Mouse (Mus musculus) heart, embryonic 14.5 days (tissue): ENCODE results near the gene Gpr135. TPM values are rescaled to one million over a fixed set of nuclear protein-coding genes. Genes with fewer than 3 reads are reported as not detected.

Experiments used
- ATAC-seq: fragments of 200-750 bp; cut with Nextera tagmentation; 2 replicates; pipeline ENCODE4 v1.8.0; 2017; ENCODE audit warnings: low read depth, moderate TSS enrichment; ENCODE audit not compliant: insufficient number of reproducible peaks, insufficient read depth, low FRiP score
- H3K27ac ChIP-seq, 2 experiments: fragments of 200-500 bp in 1 of 2; fragments of 300-500 bp in 1 of 2; sonication (generic) in 1 of 2; replicated peaks in 1 of 2; 2 replicates each; pipeline ENCODE4 v1.5.1; 2012 to 2014; ENCODE audit warnings: low read depth in 2 of 2, low read length in 2 of 2, control low read depth in 1 of 2, mild to moderate bottlenecking in 1 of 2, mixed read lengths in 1 of 2; ENCODE audit not compliant: control insufficient read depth in 1 of 2, insufficient read depth in 1 of 2
- H3K27me3 ChIP-seq: fragments of 300-500 bp; sonication (generic); 2 replicates; pipeline ENCODE4 v1.6.1; 2014; ENCODE audit warnings: mild to moderate bottlenecking, low read length, control low read depth; ENCODE audit not compliant: control insufficient read depth, insufficient read depth
- H3K36me3 ChIP-seq: fragments of 300-500 bp; sonication (generic); 2 replicates; pipeline ENCODE4 v1.6.1; 2014; ENCODE audit warnings: mild to moderate bottlenecking, control low read depth, low read length, mixed read lengths; ENCODE audit not compliant: control insufficient read depth, insufficient read depth
- H3K4me1 ChIP-seq, 2 experiments: fragments of 200-500 bp in 1 of 2; fragments of 300-500 bp in 1 of 2; sonication (generic) in 1 of 2; 2 replicates each; pipeline ENCODE4 v1.6.1; 2012 to 2014; ENCODE audit warnings: low read length in 2 of 2, control low read depth in 1 of 2, mixed read lengths in 1 of 2; ENCODE audit not compliant: control insufficient read depth in 2 of 2, insufficient read depth in 2 of 2
- H3K4me2 ChIP-seq: fragments of 300-500 bp; sonication (generic); 2 replicates; pipeline ENCODE4 v1.6.1; 2014; ENCODE audit warnings: mild to moderate bottlenecking, low read length
- H3K4me3 ChIP-seq, 2 experiments: fragments of 200-500 bp in 1 of 2; fragments of 300-500 bp in 1 of 2; sonication (generic) in 1 of 2; 2 replicates each; pipeline ENCODE4 v1.5.1; 2012 to 2014; ENCODE audit warnings: low read length in 2 of 2, mild to moderate bottlenecking in 2 of 2, control low read depth in 1 of 2, low read depth in 1 of 2, moderate library complexity in 1 of 2; ENCODE audit not compliant: control insufficient read depth in 1 of 2, insufficient read depth in 1 of 2
- H3K9ac ChIP-seq: fragments of 300-500 bp; sonication (generic); 2 replicates; pipeline ENCODE4 v1.6.1; 2014; ENCODE audit warnings: mild to moderate bottlenecking, low read length
- H3K9me3 ChIP-seq: fragments of 300-500 bp; sonication (generic); 2 replicates; pipeline ENCODE4 v1.6.1; 2016; ENCODE audit warnings: low read length, control low read depth; ENCODE audit not compliant: control insufficient read depth
- WGBS: fragments of 180-500 bp; shearing (Covaris S2); extraction: QIAGEN DNeasy Blood & Tissue Kit; methylation state at CpG from one replicate; pipeline ENCODE4 v1.1.7; 2014; 5-methylcytosine and 5-hydroxymethylcytosine counted together
- polyA plus RNA-seq: library from polyadenylated mRNA; unstranded; fragments of >200 nt; fragmentation: Nextera tagmentation; extraction: Ambion mirVana; gene quantifications from 2 replicates; pipeline ENCODE4 v1.2.1, GENCODE M21; 2014

Gene Gpr135
- polyA plus RNA-seq, 1 experiment from 2014 or later: 0.82 TPM

GRCm38 (mm10) chr12:72036097-72036661, 34.7 kb downstream of the Gpr135 start:
- Histone ChIP-seq H3K27ac (peak overlapping the region; percentile 72 to 87), H3K9me3 (peaks cover 4% of the 10 kb centered on the region; the same call in 1 of the 2 replicates), H3K4me2 (no peak overlapping the region), H3K36me3 (no peaks in the 10 kb centered on the region), H3K9ac (no peak overlapping the region), H3K27me3 (no peaks in the 10 kb centered on the region), H3K4me3 (no peak overlapping the region), H3K4me1 (peaks cover 13 to 28% of the 10 kb centered on the region in 2 experiments)
- ATAC-seq: peak; percentile 26; the same call in 1 of the 2 replicates
- 14% methylated on average over 9 of the region's 9 CpGs for WGBS

GRCm38 (mm10) chr12:72031794-72032193, 39.1 kb downstream of the Gpr135 start:
- no peaks in the 10 kb centered on the region for H3K36me3 ChIP-seq
- WGBS: 75% methylated on average over 6 of the region's 6 CpGs
- 0 out of 4 replicates have a peak overlapping the region, but pooled peaks of 1 of the 2 experiments have one; percentile 16 for H3K27ac ChIP-seq
- H3K4me2 ChIP-seq: no peak overlapping the region
- no peak overlapping the region for H3K4me3 ChIP-seq
- H3K9me3 ChIP-seq: no peaks in the 10 kb centered on the region
- no peak overlapping the region for H3K9ac ChIP-seq
- no peaks in the 10 kb centered on the region for H3K27me3 ChIP-seq
- no peak for ATAC-seq
- H3K4me1 ChIP-seq: peaks cover 6 to 11% of the 10 kb centered on the region in 2 experiments

DNA sequence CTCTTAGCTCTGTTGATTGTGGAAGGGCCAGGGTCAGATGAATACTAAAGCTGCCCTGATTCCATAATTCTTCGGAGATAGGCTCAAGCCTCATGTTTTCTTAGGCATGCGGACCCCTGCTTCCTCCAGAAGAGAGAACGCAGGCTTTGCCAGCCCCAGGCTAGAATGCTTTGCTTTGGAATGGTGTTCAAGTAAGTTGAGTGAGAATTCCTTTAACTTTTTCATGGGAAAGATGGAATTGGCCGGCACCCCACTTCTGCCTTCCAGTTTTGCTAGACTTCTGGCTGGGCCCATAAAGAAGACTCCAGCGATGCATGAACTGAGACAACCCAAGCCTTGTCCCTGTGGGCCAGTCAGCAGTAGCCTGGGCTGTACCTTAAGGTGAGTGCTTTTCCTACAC, 39.8 kb downstream of the Gpr135 start:
- H3K27ac ChIP-seq: no peak overlapping the region
- no peaks in the 10 kb centered on the region for H3K36me3 ChIP-seq
- H3K9me3 ChIP-seq: no peaks in the 10 kb centered on the region
- WGBS: 75% methylated on average over 5 of the region's 5 CpGs
- ATAC-seq: no peak
- H3K4me1 ChIP-seq: peaks cover 2 to 5% of the 10 kb centered on the region in 2 experiments
- H3K4me3 ChIP-seq: no peak overlapping the region
- no peaks in the 10 kb centered on the region for H3K27me3 ChIP-seq
- no peak overlapping the region for H3K4me2 ChIP-seq
- H3K9ac ChIP-seq: no peak overlapping the region

DNA sequence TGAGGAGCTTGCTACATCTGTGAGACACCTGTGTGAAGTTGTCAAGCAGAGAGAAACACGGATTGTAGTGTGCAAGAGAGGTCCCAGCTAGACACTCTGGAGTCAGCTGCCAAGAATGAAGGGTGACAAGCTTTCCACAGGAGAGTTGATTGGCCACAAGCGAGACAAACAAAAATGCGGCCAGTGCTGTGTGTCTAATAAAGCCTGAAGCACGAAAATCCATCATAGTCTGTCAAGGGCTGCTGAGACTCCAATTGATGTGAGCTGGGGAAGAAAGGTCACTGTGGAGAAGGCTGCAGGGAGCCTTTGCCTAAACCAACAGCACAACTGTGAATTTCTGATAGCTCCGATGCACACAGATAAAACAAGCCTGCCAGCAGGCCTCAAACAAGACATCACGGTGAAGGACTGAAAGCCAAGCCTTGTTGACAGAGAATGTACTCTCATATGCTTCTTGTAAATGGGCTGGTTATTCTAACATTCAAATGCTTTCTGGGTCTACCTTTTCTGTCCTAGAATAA, 45.6 kb downstream of the Gpr135 start:
- no peak for ATAC-seq
- Histone ChIP-seq H3K36me3 (no peaks in the 10 kb centered on the region), H3K4me3 (no peak overlapping the region), H3K9ac (no peak overlapping the region), H3K27ac (no peak overlapping the region), H3K4me1 (peaks cover 14 to 25% of the 10 kb centered on the region in 2 experiments), H3K4me2 (no peak overlapping the region), H3K27me3 (no peaks in the 10 kb centered on the region), H3K9me3 (peaks cover 8% of the 10 kb centered on the region; the same call in 1 of the 2 replicates)
- 48% methylated on average over 6 of the region's 6 CpGs for WGBS

- no peak for ATAC-seq
- WGBS: 92% methylated on average over 5 of the region's 5 CpGs
- Histone ChIP-seq H3K4me3 (no peak overlapping the region), H3K36me3 (no peaks in the 10 kb centered on the region), H3K27ac (no peak overlapping the region), H3K4me2 (no peak overlapping the region), H3K4me1 (peaks cover 17 to 25% of the 10 kb centered on the region in 2 experiments), H3K9ac (no peak overlapping the region), H3K27me3 (no peaks in the 10 kb centered on the region), H3K9me3 (peaks cover 8% of the 10 kb centered on the region; the same call in 1 of the 2 replicates)
Observed at GRCm38 (mm10) chr12:72023572-72023971, 47.4 kb downstream of the Gpr135 start.

DNA sequence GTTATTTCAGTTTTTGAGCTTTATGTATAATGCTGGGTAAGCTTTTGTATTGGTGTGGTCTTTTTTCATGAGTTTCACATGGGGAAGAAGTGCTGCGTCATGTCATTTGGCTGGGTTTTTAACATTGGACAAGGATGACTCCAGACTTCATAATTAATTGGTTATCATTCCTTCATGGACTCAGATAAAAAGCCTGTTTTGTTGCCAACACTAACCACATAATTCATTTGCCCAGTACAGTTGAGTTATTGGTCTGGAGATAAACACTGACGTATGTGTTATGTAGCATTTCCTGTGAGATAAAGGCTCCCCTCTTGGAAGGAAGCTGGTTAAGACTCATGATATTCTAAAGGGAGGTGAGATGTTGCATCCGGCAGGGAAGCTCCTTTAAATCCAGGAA, 48.1 kb downstream of the Gpr135 start:
- Histone ChIP-seq H3K27ac (no peak overlapping the region; a peak in 1 of 4 replicates), H3K36me3 (no peaks in the 10 kb centered on the region), H3K4me1 (peaks cover 17 to 25% of the 10 kb centered on the region in 2 experiments), H3K4me3 (no peak overlapping the region), H3K9me3 (peaks cover 8% of the 10 kb centered on the region; the same call in 1 of the 2 replicates), H3K4me2 (no peak overlapping the region), H3K9ac (no peak overlapping the region), H3K27me3 (no peaks in the 10 kb centered on the region)
- WGBS: 74% methylated on average over 3 of the region's 3 CpGs
- ATAC-seq: no peak

DNA sequence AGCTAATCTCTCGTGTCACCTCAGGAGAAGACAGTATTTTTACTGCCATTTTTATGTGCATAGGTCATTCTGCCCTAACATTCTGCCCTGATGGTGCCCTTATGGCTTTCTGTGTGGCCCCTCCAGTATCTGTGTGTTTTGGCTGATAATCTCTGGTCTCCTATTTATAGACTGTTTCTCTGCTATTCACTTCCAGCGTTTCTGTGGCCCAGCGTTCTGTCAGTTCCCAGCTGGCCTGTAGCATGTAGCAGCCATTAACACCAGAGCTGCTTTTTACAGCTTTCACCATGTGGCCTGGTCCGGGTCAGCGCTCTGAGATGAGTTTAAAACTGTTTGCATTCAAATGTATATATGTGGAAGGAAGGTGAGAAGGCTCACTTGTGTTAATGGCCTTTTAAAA, 49.4 kb downstream of the Gpr135 start:
- no peak overlapping the region for H3K4me3 ChIP-seq
- 0 out of 2 replicates have a peak overlapping the region, but pooled peaks have one; percentile 19 for H3K4me2 ChIP-seq
- no peaks in the 10 kb centered on the region for H3K27me3 ChIP-seq
- peaks cover 17 to 25% of the 10 kb centered on the region in 2 experiments for H3K4me1 ChIP-seq
- WGBS: 6% methylated on average over 5 of the region's 5 CpGs
- 0 out of 2 replicates have a peak, but pooled peaks have one; percentile 25 for ATAC-seq
- peaks cover 8% of the 10 kb centered on the region; the same call in 1 of the 2 replicates for H3K9me3 ChIP-seq
- no peak overlapping the region for H3K9ac ChIP-seq
- H3K27ac ChIP-seq: peak overlapping the region; percentile 87 to 89
- H3K36me3 ChIP-seq: no peaks in the 10 kb centered on the region
